Mouse (Mus musculus): ENCODE results near the gene Utp14a. TPM values are rescaled to one million over a fixed set of nuclear protein-coding genes. Genes with fewer than 3 reads are reported as not detected.

Utp14a gene
- polyA plus RNA-seq, 1 experiment from 2014 or later: 8.1 TPM

DNA sequence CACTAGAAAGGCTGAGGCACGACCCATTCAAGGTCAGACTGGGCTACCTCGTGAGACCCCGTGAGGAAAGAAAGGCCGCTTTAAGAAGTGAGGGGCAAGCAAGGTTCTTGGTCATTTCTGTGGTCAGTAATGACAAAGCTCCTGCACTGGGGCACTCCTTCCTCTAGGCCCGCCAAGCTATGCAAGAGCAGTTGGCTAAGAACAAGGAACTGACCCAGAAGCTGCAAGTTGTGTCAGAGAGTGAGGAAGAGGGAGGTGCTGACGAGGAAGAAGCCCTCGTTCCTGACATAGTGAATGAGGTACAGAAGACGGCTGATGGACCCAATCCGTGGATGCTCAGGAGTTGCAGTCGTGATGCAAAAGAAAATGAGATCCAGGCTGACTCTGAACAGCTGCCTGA lies 18.0 kb downstream of the Utp14a start:
- H3K27ac ChIP-seq (replicated peaks): peak overlapping the region; percentile 48; the same call in 1 of the 2 replicates
- no peaks in the 10 kb centered on the region for H3K9me3 ChIP-seq (replicated peaks)
- H3K36me3 ChIP-seq (replicated peaks): peaks cover 31% of the 10 kb centered on the region
- H3K9ac ChIP-seq: no peak overlapping the region
- H3K4me2 ChIP-seq: no peak overlapping the region
- no peaks in the 10 kb centered on the region for H3K27me3 ChIP-seq
- WGBS (ENCODE audit: insufficient replicate concordance): 64% methylated on average over 10 of the region's 10 CpGs
- peaks cover 5% of the 10 kb centered on the region; the same call in 1 of the 2 replicates for H3K4me1 ChIP-seq (replicated peaks)
- no peak for ATAC-seq (ENCODE audit: insufficient read depth)
- no peak overlapping the region for H3K4me3 ChIP-seq (replicated peaks)

GRCm38 (mm10) chrX:48278103-48278502 lies 21.4 kb downstream of the Utp14a start:
- 32% methylated on average over 3 of the region's 3 CpGs for WGBS (ENCODE audit: insufficient replicate concordance)

GRCm38 (mm10) chrX:48284386-48285005 lies 27.8 kb downstream of the Utp14a start:
- Histone ChIP-seq H3K27ac (replicated peaks) (peak overlapping the region; percentile 97), H3K4me2 (peak overlapping the region; percentile 82), H3K4me3 (replicated peaks) (peak overlapping the region; percentile 63), H3K9ac (peak overlapping the region; percentile 67), H3K9me3 (replicated peaks) (no peaks in the 10 kb centered on the region), H3K36me3 (replicated peaks) (peaks cover 15% of the 10 kb centered on the region; the same call in 1 of the 2 replicates), H3K27me3 (no peaks in the 10 kb centered on the region; the same call in 1 of the 2 replicates), H3K4me1 (replicated peaks) (peaks cover 44% of the 10 kb centered on the region)
- peak; percentile 77 for ATAC-seq (ENCODE audit: insufficient read depth)
- 8% methylated on average over 35 of the region's 37 CpGs for WGBS (ENCODE audit: insufficient replicate concordance)

More at GRCm38 (mm10) chrX:48278103-48278502, 21.4 kb downstream of the Utp14a start:
- H3K4me1 ChIP-seq (replicated peaks): peaks cover 5% of the 10 kb centered on the region; the same call in 1 of the 2 replicates
- no peaks in the 10 kb centered on the region for H3K27me3 ChIP-seq
- H3K27ac ChIP-seq (replicated peaks): no peak overlapping the region
- no peak for ATAC-seq (ENCODE audit: insufficient read depth)
- H3K36me3 ChIP-seq (replicated peaks): peaks cover 38% of the 10 kb centered on the region
- no peak overlapping the region for H3K9ac ChIP-seq
- H3K9me3 ChIP-seq (replicated peaks): no peaks in the 10 kb centered on the region
- no peak overlapping the region for H3K4me2 ChIP-seq
- H3K4me3 ChIP-seq (replicated peaks): no peak overlapping the region

- no peaks in the 10 kb centered on the region for H3K9me3 ChIP-seq (replicated peaks)
- H3K4me3 ChIP-seq (replicated peaks): peak overlapping the region; percentile 63
- peaks cover 11% of the 10 kb centered on the region; the same call in 1 of the 2 replicates for H3K36me3 ChIP-seq (replicated peaks)
- H3K27me3 ChIP-seq: no peaks in the 10 kb centered on the region; the same call in 1 of the 2 replicates
- H3K4me2 ChIP-seq: peak overlapping the region; percentile 82
- H3K9ac ChIP-seq: peak overlapping the region; percentile 67
- H3K4me1 ChIP-seq (replicated peaks): peaks cover 47% of the 10 kb centered on the region
- peak; percentile 67 for ATAC-seq (ENCODE audit: insufficient read depth)
- peak overlapping the region; percentile 97 for H3K27ac ChIP-seq (replicated peaks)
- 4% methylated on average over 38 of the region's 42 CpGs for WGBS (ENCODE audit: insufficient replicate concordance)
These were observed 28.5 kb downstream of the Utp14a start for GRCm38 (mm10) chrX:48285006-48285650.

- Histone ChIP-seq H3K4me1 (replicated peaks) (peaks cover 47% of the 10 kb centered on the region), H3K27me3 (no peaks in the 10 kb centered on the region; the same call in 1 of the 2 replicates), H3K27ac (replicated peaks) (peak overlapping the region; percentile 97), H3K4me3 (replicated peaks) (peak overlapping the region; percentile 63), H3K9ac (peak overlapping the region; percentile 66), H3K36me3 (replicated peaks) (peaks cover 11% of the 10 kb centered on the region; the same call in 1 of the 2 replicates), H3K4me2 (peak overlapping the region; percentile 82), H3K9me3 (replicated peaks) (no peaks in the 10 kb centered on the region)
- WGBS (ENCODE audit: insufficient replicate concordance): 6% methylated on average over 29 of the region's 34 CpGs
- peak; percentile 72 for ATAC-seq (ENCODE audit: insufficient read depth)
These were observed 29.0 kb downstream of the Utp14a start for GRCm38 (mm10) chrX:48285651-48286021.

DNA sequence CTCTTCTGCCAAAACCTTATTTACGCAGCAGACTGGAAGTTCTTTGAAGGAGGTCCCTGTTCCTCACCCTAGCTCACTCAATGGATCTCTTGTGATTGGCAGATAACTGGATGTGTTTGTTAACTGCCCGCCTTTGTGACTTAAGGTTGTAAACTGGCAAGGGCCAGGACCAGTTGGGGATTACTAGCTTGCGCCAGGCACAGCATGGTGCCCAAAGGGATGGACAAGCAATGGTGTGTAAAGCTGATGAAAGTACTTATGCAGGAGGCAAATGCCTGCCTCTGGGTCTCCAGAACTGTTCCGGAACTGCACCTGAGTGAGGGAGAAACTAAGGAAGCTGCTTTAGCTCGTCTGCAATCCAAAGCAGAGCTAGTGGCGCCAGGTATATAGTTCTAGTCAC lies 29.8 kb downstream of the Utp14a start:
- Histone ChIP-seq H3K9me3 (replicated peaks) (no peaks in the 10 kb centered on the region), H3K4me3 (replicated peaks) (peak overlapping the region; percentile 63), H3K4me2 (peak overlapping the region; percentile 82), H3K27ac (replicated peaks) (peak overlapping the region; percentile 97), H3K9ac (peak overlapping the region; percentile 66), H3K27me3 (no peaks in the 10 kb centered on the region; the same call in 1 of the 2 replicates), H3K36me3 (replicated peaks) (peaks cover 11% of the 10 kb centered on the region; the same call in 1 of the 2 replicates), H3K4me1 (replicated peaks) (peaks cover 49% of the 10 kb centered on the region)
- no peak for ATAC-seq (ENCODE audit: insufficient read depth)
- WGBS (ENCODE audit: insufficient replicate concordance): 50% methylated on average over 6 of the region's 6 CpGs

DNA sequence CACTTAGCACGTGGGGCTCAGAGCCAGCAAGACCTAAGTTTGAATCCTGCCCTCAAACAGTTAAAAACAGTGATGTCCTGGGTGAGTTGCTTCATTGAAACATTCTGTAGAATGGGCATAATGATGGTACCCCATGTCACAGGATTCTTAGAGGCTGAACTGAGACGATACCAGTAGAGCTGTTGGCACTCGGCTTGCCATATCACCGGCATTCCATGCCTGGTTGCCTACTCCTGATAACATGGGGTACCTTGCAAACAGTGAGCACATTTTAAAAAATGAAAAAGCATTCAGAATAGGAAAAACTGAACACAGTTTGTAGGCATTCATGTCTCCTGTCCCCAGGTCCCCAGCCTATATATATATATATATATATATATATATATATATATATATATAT lies 31.3 kb downstream of the Utp14a start:
- WGBS (ENCODE audit: insufficient replicate concordance): 49% methylated on average over 4 of the region's 4 CpGs

GRCm38 (mm10) chrX:48291413-48291812 lies 34.8 kb downstream of the Utp14a start:
- Histone ChIP-seq H3K27ac (replicated peaks) (no peak overlapping the region), H3K4me3 (replicated peaks) (no peak overlapping the region), H3K4me1 (replicated peaks) (peaks cover 33% of the 10 kb centered on the region), H3K4me2 (no peak overlapping the region), H3K36me3 (replicated peaks) (no peaks in the 10 kb centered on the region), H3K9ac (no peak overlapping the region), H3K27me3 (no peaks in the 10 kb centered on the region), H3K9me3 (replicated peaks) (no peaks in the 10 kb centered on the region)
- WGBS (ENCODE audit: insufficient replicate concordance): 41% methylated on average over 3 of the region's 3 CpGs
- no peak for ATAC-seq (ENCODE audit: insufficient read depth)

More for the DNA sequence above, 31.3 kb downstream of the Utp14a start:
- no peak for ATAC-seq (ENCODE audit: insufficient read depth)
- Histone ChIP-seq H3K36me3 (replicated peaks) (no peaks in the 10 kb centered on the region), H3K9ac (no peak overlapping the region), H3K27ac (replicated peaks) (peak overlapping the region; percentile 97), H3K9me3 (replicated peaks) (no peaks in the 10 kb centered on the region), H3K4me3 (replicated peaks) (no peak overlapping the region), H3K27me3 (no peaks in the 10 kb centered on the region; the same call in 1 of the 2 replicates), H3K4me1 (replicated peaks) (peaks cover 49% of the 10 kb centered on the region), H3K4me2 (peak overlapping the region; percentile 38; the same call in 1 of the 2 replicates)

GRCm38 (mm10) chrX:48305356-48305755 lies 48.7 kb downstream of the Utp14a start:
- WGBS (ENCODE audit: insufficient replicate concordance): 67% methylated on average over 4 of the region's 4 CpGs
- H3K4me2 ChIP-seq: no peak overlapping the region
- no peaks in the 10 kb centered on the region for H3K9me3 ChIP-seq (replicated peaks)
- H3K9ac ChIP-seq: no peak overlapping the region
- peaks cover 3% of the 10 kb centered on the region; the same call in 1 of the 2 replicates for H3K27me3 ChIP-seq
- ATAC-seq (ENCODE audit: insufficient read depth): no peak
- no peak overlapping the region for H3K27ac ChIP-seq (replicated peaks)
- H3K36me3 ChIP-seq (replicated peaks): no peaks in the 10 kb centered on the region
- no peak overlapping the region for H3K4me3 ChIP-seq (replicated peaks)
- peaks cover 11% of the 10 kb centered on the region for H3K4me1 ChIP-seq (replicated peaks)

DNA sequence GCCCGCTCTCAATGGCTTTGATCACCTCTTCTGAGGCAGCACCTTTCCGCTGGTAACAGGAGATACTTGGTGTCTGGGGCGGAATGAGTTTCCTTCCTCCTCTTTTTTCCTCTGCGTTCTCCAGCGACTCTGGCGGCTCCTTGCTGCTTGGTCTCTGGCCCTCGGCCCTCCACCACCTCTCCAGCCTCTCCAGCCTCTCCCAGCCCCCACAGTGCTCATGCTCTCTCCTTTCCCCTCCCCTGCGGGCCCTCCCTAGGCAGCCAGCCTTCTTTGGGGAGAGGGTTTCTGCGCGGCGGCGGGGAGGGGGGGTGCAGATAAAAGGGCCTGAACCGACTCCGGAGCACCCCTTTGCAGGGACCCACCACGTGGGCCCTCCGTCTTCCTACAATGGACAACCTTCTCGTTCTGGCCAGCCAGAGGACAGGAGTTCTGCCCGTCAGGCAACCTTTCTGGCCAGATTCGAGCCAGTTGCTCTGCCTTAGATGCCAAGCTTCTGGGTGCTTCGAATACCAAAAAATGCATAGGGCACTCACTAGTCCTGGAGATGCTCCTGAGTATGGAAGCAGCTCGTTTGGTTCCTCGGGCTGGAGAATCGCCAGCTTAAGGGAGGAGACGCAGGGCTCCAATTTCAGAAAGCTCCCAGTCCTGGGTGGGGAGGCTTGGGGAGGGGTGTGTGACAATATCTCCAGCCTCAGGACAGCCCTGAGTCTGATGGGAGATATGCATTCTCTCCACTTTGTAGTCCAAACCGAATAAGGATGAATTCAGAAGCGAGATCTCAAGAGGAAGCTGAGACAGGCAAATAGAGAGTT lies 54.2 kb downstream of the Utp14a start:
- ATAC-seq (ENCODE audit: insufficient read depth): peak; percentile 60
- Histone ChIP-seq H3K27ac (replicated peaks) (peak overlapping the region; percentile 76), H3K4me2 (peak overlapping the region; percentile 74), H3K36me3 (replicated peaks) (no peaks in the 10 kb centered on the region), H3K27me3 (peaks cover 3% of the 10 kb centered on the region; the same call in 1 of the 2 replicates), H3K4me3 (replicated peaks) (peak overlapping the region; percentile 46), H3K9me3 (replicated peaks) (no peaks in the 10 kb centered on the region), H3K4me1 (replicated peaks) (peaks cover 58% of the 10 kb centered on the region), H3K9ac (peak overlapping the region; percentile 39)
- 15% methylated on average over 22 of the region's 26 CpGs for WGBS (ENCODE audit: insufficient replicate concordance)

Data from liver, embryonic 15.5 days (tissue).